Mouse (Mus musculus): ENCODE data around the gene Kif18b.

The Kif18b gene

GRCm38 (mm10) chr11:102939024-102939675 is 14.2 kb upstream of the Kif18b start:
- in situ Hi-C loops (cut with MboI, MseI) = no loop called here

GRCm38 (mm10) chr11:102937529-102938182 is 12.7 kb upstream of the Kif18b start:
- in situ Hi-C loops (cut with MboI, MseI) = no loop called here

GRCm38 (mm10) chr11:102936272-102936671 is 11.3 kb upstream of the Kif18b start:
- in situ Hi-C loops (cut with MboI, MseI) = no loop called here

- in situ Hi-C loops (cut with MboI, MseI) = no loop called here
Observed at GRCm38 (mm10) chr11:102930672-102931071, 5.7 kb upstream of the Kif18b start.

- in situ Hi-C loops (cut with MboI, MseI) = no loop called here
Observed at GRCm38 (mm10) chr11:102925351-102925717, 410 bp upstream of the Kif18b start.

GRCm38 (mm10) chr11:102921491-102921890 is 3.4 kb downstream of the Kif18b start:
- in situ Hi-C loops (cut with MboI, MseI) = no loop called here

- in situ Hi-C loops (cut with MboI, MseI) = no loop called here
Observed at GRCm38 (mm10) chr11:102918077-102918476, 6.8 kb downstream of the Kif18b start.

GRCm38 (mm10) chr11:102915380-102915779 is 9.5 kb downstream of the Kif18b start:
- in situ Hi-C loops (cut with MboI, MseI) = no loop called here

- in situ Hi-C loops (cut with MboI, MseI) = no loop called here
Observed at GRCm38 (mm10) chr11:102911376-102911775, 13.5 kb downstream of the Kif18b start.

GRCm38 (mm10) chr11:102903654-102904053 is 21.3 kb downstream of the Kif18b start:
- in situ Hi-C loops (cut with MboI, MseI) = no loop called here

- in situ Hi-C loops (cut with MboI, MseI) = no loop called here
Observed at GRCm38 (mm10) chr11:102902107-102902506, 22.8 kb downstream of the Kif18b start.

GRCm38 (mm10) chr11:102901199-102901598 is 23.7 kb downstream of the Kif18b start:
- in situ Hi-C loops (cut with MboI, MseI) = no loop called here

- in situ Hi-C loops (cut with MboI, MseI) = no loop called here
Observed at GRCm38 (mm10) chr11:102900763-102901162, 24.2 kb downstream of the Kif18b start, which contains the start of gene Gfap. Gene Gfap, minus strand, starts transcription at chr11:102900912.

GRCm38 (mm10) chr11:102898408-102898807 is 26.5 kb downstream of the Kif18b start:
- in situ Hi-C loops (cut with MboI, MseI) = no loop called here

GRCm38 (mm10) chr11:102896641-102897040 is 28.3 kb downstream of the Kif18b start:
- in situ Hi-C loops (cut with MboI, MseI) = no loop called here

GRCm38 (mm10) chr11:102895779-102896178 is 29.1 kb downstream of the Kif18b start:
- in situ Hi-C loops (cut with MboI, MseI) = no loop called here

- in situ Hi-C loops (cut with MboI, MseI) = loop anchor here (5.0 kb wide), 1 partner anchor 98 kb away; no protein-coding TSS in a partner anchor
Observed at GRCm38 (mm10) chr11:102894716-102895115, 30.2 kb downstream of the Kif18b start.

- in situ Hi-C loops (cut with MboI, MseI) = loop anchor here (5.0 kb wide), 1 partner anchor 99 kb away; no protein-coding TSS in a partner anchor
Observed at GRCm38 (mm10) chr11:102893015-102893651, 31.8 kb downstream of the Kif18b start.

- in situ Hi-C loops (cut with MboI, MseI) = loop anchor here (5.0 kb wide), 1 partner anchor 102 kb away; no protein-coding TSS in a partner anchor
Observed at GRCm38 (mm10) chr11:102890096-102890495, 34.8 kb downstream of the Kif18b start.

GRCm38 (mm10) chr11:102888135-102888534 is 36.8 kb downstream of the Kif18b start:
- in situ Hi-C loops (cut with MboI, MseI) = no loop called here

GRCm38 (mm10) chr11:102887433-102887832 is 37.5 kb downstream of the Kif18b start:
- in situ Hi-C loops (cut with MboI, MseI) = no loop called here

GRCm38 (mm10) chr11:102884616-102885219 is 40.2 kb downstream of the Kif18b start, which contains the start of gene Fam187a:
Gene Fam187a, plus strand, starts transcription at chr11:102885169.
- in situ Hi-C loops (cut with MboI, MseI) = no loop called here
